Mouse (Mus musculus) adrenal gland (tissue): ENCODE measurements around the gene Fkbp6.

ENCODE experiments used
- intact Hi-C: fragments of 180-260 bp; cut with DNase I; formaldehyde crosslinking; loops from one replicate; pipeline ENCODE4 v1.15.1; 2025

The Fkbp6 gene

DNA sequence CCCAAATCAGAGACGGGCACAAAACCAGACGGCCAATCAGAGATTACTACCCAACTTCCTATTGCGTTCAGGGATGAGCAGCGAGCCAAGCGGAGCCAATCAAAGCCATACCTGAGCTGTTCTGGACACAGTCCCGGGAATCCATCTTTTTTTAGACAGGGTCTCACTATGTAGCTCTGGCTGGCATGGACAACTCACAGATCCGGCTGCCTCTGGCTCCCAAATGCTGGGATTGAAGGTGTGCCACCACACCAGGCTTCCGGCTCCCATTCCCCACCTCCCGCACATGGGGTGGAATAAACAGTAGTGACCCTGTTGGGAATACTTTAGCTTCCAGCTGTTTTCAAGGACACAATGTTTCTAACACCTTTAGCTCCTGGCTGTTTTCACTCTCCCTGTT, 69.6 kb downstream of the Fkbp6 start:
- intact Hi-C loops: no loop called here

DNA sequence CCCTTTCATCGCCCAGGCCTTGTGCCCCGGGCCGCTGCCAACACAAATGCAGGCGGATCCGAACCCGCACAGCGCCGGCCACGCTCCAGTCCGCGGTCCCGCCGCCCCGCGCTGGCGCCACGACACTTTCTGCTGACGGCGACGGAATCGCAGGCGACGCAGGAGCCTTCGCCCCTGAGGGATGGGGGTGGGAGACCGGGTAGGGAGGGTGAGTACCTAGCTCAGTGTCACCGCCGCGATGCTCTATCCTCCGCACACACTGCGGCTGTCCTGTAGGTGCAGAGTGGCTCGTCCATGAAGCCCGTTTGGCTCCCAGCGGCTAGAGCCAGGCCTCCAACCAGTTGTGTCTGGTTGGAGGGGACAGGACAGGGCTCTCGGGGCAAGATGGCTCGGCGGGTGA, 73.2 kb downstream of the Fkbp6 start:
- intact Hi-C loops: no loop called here

- intact Hi-C loops: no loop called here
Observed at GRCm38 (mm10) chr5:135274663-135275396, 75.0 kb downstream of the Fkbp6 start.

- intact Hi-C loops: no loop called here
Observed at GRCm38 (mm10) chr5:135271563-135272165, 78.2 kb downstream of the Fkbp6 start.

DNA sequence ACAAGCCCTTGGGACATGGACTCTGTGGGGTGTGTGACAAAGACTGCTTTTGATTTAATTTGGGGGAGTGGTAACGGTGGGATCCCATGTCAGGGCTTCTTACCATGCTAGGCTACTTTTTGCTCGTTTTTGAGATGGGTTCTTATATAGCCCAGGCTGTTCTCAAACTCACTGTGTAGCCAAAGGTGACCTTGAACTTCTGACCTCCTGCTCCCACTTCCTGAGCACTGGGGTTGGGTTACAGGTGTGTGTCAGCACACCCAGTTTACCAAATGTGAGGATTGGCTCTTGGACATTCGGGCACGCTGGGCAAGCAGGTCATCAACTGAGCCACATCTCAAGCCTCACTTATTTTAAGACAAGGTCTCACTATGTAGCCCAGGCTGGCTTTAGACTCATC, 79.5 kb downstream of the Fkbp6 start:
- intact Hi-C loops: no loop called here

DNA sequence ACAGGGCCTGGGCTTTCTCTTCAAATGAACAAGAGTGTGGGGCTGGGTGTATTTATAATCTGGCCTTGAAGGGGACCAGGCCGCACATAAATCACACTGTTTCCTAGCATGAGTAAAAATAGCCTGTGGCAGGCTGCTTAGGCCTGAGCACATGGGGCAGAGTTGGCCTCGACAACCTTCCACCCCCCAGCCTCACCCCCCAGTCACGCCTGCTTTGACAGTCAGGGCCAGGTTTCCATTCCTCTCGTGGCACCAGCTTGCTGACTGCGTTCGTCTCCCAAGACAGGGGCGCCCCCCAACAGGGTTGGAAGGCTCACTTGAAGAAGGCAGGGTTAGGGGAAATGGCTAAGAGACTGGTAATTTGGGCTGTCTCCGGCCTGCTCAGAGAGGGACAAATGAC, 80.4 kb downstream of the Fkbp6 start:
- intact Hi-C loops: no loop called here

- intact Hi-C loops: no loop called here
Observed at GRCm38 (mm10) chr5:135264548-135264947, 85.3 kb downstream of the Fkbp6 start.

DNA sequence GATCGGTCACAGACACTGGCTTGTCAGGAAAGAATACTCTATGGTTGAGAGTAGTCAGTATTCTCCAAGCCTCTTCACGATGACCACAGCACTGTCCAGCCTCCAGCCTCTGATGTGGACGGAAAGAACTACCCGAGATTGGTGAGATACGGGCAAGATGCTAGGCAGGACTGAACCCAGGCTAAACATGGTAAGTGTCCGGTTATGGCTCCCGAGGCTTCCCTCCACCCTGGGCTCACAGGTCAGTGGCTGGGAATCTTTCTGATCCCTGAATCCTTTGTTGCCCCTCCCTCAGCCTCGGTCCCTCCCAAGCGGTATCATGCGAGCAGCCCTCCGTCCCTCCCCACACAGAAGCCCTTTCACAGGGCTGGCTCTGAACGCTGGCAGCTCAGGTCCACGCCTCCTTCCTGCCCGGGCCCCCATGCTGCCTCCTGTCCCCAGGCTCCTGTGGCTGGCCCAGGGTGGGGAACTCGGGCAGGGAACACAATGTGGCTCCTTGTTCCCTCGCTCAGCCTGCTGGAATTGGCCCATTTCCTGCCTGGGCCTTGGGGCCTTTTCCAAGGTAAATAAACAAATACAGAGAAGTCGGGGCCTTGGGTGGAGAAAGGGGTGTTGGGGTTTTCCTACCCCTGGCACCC, 85.9 kb downstream of the Fkbp6 start:
- intact Hi-C loops: no loop called here

GRCm38 (mm10) chr5:135258280-135259150, 91.3 kb downstream of the Fkbp6 start:
- intact Hi-C loops: no loop called here

DNA sequence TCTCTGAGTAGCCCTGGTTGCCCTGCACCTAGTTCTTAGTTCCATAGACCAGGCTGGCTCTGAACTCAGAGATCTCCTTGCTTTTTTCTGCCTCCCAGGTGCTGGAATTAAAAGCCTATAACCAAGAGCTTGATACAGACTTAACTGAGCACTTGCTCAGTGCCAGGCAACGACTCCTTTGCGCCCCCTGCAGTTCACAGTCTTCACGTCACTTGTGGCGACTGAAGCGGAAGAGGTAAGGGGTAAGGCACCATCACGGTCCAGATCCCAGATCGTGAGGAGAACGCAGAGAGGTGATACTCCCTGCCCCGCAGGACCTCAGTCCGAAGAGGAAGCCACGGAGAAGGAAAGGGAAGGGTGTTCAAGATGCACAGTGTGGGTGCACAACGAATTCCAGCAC, 92.3 kb downstream of the Fkbp6 start:
- intact Hi-C loops: no loop called here

DNA sequence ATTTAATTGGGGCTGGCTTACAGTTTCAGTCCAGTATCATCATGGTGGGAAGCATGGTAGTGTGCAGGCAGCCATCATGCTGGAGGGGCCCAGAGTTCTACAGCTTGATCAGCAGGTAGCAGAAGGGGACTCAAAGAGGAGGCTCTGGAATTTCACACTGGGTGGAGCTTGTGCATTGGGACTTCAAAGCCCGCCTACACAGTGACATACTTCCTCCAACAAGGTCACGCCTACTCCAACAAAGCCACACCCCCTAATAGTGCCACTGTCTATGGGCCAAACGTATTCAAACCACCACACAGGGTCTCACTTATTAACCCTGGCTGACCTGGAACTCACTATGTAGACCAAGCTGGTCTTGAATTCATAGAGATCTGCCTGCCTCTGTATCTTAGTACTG, 93.7 kb downstream of the Fkbp6 start:
- intact Hi-C loops: no loop called here

DNA sequence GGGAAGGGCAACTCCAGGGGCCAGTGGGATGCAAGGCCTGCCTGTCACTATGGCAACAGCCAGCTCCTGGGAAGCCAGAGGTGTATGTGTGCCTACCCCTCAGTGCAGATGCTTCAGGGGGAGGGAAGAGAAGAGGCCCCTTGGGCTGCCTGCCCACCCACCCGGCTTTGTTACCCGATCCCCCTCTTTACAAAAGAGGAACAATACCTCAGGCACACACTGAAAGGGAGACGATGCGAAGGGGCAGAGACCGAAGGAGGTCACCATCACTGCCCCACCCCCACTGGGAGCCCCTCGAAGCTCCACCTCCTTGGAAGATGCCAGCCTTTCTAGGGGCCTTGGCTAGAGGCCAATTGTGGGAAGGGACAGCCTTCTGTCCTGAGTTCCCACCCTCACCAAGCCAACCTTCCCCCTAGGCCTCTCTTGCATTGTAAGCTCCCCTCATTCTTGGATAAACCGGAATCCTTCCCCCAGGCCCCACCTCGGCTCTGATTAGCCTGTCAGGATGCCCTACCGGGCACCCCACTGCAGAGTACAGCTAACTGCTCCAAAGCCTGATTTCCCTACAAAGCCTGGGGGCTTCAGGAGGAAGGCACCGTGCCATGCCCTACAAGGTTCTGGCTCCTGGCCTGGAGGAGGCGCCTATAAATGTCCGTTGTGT, 96.0 kb downstream of the Fkbp6 start:
- intact Hi-C loops: no loop called here

GRCm38 (mm10) chr5:135251079-135251454, 98.8 kb downstream of the Fkbp6 start, which contains the start of gene Fzd9:
TSS of gene Fzd9 (minus strand) at chr5:135251230.
- intact Hi-C loops: no loop called here

GRCm38 (mm10) chr5:135250186-135251078, 99.4 kb downstream of the Fkbp6 start:
- intact Hi-C loops: no loop called here

DNA sequence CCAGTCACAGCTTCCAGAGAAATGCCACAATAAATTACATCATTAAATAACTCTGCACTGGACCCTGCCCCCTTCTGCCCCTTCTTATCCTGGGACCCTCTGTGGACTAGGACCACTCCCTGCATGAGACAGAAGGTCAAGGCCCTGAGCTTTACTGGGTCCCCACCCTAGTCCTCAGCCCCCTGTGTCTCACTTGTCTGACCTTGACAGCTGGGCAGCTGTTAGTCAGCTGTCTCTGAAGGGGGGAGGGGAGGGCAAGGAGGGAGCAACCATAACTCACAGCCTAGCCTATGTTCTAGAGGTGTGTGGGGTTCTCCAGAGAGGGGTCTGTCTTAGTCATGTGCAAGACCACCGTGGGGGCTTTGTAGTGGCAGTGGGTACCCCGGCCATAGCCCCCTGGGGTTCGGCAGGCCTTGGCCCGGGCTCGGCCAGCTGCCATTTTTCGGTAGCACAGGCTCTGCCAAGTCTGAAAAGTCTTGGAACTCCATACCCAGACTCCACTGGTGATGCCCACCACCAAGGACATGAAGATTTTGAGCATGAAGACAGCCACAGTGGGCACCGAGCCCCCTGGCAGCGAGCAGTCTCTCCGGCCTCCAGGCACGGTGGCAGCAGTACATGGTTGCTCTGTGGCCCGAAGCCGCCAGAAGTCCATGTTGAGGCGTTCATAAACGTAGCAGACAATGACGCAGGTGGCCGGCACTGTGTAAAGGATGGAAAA, 100.7 kb downstream of the Fkbp6 start:
- intact Hi-C loops: no loop called here

DNA sequence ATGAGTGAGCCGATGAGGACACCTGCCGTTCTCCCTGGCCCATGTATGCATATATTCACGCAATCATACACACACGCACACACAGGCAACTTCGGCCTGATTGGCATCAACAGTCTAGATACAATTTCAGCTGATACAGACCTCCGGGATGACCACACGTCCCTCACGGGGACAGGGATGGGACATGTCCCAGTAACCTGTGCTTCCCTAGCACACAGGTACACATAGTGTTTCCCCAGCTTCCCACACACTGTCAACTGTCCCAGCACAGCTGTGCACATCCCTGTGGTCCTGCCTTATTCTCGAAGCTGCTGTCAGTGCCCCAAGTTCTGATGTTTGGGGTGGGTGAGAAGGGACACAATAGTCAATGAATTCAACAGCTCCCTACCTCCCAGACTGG, 102.5 kb downstream of the Fkbp6 start:
- intact Hi-C loops: no loop called here

- intact Hi-C loops: no loop called here
Observed at GRCm38 (mm10) chr5:135246531-135246930, 103.3 kb downstream of the Fkbp6 start.

GRCm38 (mm10) chr5:135243166-135243565, 106.7 kb downstream of the Fkbp6 start:
- intact Hi-C loops: no loop called here

DNA sequence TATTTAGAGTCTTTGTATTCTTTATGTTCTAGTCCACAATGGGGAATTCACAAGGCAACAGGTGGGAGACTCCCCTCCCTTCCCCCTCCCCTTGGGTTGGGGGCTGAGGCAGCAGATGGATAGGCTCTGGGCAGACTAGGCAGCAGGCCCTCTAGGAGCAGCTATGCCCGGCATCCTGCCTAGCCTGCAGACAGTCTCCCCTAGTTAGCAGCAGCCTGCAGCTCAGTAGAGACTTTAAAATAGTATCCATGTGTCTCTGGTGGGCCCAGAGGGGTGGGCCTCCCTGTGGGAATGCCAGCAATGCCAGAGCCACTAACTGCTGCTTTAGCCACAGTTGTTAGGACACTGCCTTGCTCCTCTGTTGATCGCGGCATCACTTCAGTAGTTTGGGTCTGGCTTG, 107.2 kb downstream of the Fkbp6 start:
- intact Hi-C loops: no loop called here

DNA sequence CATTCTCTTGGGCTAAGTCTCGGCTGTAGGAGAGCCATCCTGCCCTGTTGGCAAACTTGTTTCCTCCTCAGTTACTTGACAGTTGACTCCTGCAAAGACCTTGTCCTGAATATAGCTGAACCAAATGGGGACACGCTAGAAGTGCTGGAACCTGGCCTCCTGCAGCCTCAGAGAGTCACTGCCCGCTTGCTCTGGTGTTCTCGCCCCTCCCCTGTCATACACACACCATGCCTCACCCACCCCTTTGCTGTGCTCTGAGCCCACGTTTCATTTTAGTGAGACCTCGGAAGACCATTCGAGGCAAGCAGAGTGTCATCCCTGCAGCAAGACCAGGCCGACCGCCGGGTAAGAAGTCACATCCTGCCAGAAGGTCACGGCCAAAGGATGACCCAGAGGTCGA, 107.7 kb downstream of the Fkbp6 start:
- intact Hi-C loops: no loop called here
